Mouse (Mus musculus) kidney, postnatal 36 days (tissue): ENCODE measurements at regions not wholly inside any gene's neighbourhood (a gene's known extent, or its start where the extent isn't known, plus 50 kb on each side); places are given as distances from the start of the nearest gene placed in this dataset.
"Not testable (repeated sequence)": the region's sequence is repeated elsewhere in the genome, so short reads cannot be mapped to it uniquely, and the experiment has no call there.

Experiments
- DNase-seq, 2 experiments: peaks; one replicate each; pipeline ENCODE4 v3.0.0; 2021 to 2022; ENCODE audit warnings: mixed read lengths in 2 of 2

DNA sequence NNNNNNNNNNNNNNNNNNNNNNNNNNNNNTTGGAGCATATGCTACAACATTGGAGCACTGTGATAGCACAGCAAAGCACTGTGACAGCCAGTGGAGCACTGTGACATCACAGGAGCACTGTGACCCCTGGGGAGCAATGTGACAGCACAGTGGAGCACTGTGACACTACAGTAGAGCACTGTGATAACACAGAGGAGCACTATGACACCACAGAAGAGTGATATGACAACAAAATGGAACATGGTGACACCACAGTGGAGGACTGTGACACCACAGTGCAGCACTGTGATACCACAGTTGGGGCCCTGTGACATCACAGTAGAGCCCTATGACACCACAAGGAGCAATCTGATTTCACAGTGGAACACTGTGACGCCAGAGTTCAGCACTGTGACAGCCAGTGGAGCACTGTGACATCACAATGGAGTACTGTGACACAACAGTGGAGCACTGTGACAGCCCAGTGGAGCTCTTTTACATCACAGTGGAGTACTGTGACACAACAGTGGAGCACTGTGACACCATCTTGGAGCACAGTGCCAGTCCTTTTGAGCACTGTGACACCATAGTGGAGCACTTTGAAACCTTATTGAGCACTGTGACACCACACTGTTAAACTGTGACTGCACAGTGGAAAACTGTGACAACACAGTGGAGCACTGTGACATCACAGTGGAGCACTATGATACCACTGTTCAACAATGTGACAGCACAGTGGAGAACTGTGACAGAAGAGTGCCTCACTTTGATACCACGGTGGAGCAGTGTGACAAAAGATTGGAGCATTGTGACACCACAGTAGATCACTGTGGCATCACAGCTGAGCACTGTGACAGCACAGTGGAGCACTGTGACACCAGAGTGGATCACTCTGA, 116.9 kb upstream of the Vmn1r2 start:
- no peak for DNase-seq

GRCm38 (mm10) chr4:3050847-3051135, 116.3 kb upstream of the Vmn1r2 start:
- no peak for DNase-seq

DNA sequence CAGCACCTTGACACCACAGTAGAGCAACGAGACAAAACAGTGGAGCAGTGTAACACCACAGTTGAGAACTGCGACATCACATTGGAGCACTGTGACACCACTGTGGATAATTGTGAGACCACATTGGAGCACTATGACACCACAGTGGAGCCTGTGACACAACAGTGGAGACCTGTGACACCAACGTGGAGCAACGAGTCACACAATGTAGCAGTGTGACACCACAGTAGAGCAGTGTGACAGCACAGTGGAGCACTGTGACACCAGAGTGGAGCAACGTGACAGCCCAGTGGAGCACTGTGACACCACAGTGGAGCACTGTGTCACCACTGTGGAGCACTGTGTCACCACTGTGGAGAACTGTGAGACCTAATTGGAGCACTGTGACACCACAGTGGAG, 115.9 kb upstream of the Vmn1r2 start:
- no peak for DNase-seq

- DNase-seq: peak in 1 of 2 experiments; percentile 54
Observed at GRCm38 (mm10) chr4:3052314-3053059, 114.6 kb upstream of the Vmn1r2 start.

DNA sequence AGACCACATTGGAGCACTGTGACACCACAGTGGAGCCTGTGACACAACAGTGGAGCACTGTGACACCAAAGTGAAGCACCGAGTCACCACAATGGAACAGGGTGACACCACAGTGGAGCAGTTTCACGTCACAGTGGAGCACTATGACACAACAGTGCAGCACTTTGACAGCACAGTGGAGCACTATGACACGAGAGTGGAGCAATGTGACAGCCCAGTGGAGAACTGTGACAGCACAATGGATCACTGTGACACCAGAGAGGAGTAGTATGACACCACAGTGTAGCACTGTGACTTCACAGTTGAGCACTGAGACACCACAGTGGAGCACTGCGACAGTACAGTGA, 114.1 kb upstream of the Vmn1r2 start:
- DNase-seq: no peak

GRCm38 (mm10) chr4:3053496-3054216, 113.5 kb upstream of the Vmn1r2 start:
- no peak for DNase-seq

GRCm38 (mm10) chr4:3054886-3055285, 112.2 kb upstream of the Vmn1r2 start:
- DNase-seq: no peak

- DNase-seq: no peak
Observed at GRCm38 (mm10) chr4:3055396-3055795, 111.7 kb upstream of the Vmn1r2 start.

GRCm38 (mm10) chr4:3059511-3060054, 107.5 kb upstream of the Vmn1r2 start:
- DNase-seq: no peak

DNA sequence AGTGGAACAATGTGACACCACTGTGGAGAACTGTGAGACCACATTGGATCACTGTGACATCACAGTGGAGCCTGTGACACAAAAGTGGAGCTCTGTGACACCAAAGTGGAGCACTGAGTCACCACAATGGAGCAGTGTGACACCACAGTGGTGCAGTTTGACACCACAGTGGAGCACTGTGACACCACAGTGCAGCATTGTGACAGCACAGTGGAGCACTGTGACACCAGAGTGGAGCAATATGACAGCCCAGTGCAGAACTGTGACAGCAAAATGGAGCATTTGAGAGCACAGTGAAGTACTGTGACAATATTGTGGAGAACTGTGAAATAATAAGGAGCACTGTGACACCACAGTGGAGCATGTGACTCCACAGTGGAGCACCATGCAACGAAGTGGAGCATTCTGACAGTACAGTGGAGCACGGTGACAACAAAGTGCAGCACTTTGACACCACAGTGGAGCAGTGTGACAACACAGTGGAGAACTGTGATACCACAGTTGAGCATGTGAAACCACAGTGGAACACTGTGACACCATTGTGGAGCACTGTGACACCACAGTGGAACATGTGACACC, 105.0 kb upstream of the Vmn1r2 start:
- DNase-seq: no peak

GRCm38 (mm10) chr4:3063966-3064365, 103.2 kb upstream of the Vmn1r2 start:
- no peak for DNase-seq

- no peak for DNase-seq
Observed at GRCm38 (mm10) chr4:3064571-3064970, 102.5 kb upstream of the Vmn1r2 start.

DNA sequence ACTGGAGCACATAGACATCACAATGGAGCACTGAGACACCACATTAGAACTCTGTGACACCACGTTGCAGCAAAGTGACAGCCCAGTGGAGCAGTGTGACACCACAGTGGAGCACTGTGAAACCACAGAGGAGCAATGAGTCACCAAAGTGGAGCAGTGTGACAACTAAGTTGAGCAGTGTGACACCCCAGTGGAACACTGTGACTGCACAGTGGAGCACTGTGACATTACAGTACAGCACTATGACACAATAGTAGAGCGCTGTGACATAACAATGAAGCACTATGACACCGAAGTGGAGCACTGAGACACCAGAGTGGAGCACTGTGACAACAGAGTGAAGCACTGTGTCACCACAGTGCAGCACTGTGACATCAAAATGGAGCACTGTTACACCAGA, 101.8 kb upstream of the Vmn1r2 start:
- DNase-seq: not testable (repeated sequence)

GRCm38 (mm10) chr4:3066051-3066736, 100.9 kb upstream of the Vmn1r2 start:
- no peak for DNase-seq

DNA sequence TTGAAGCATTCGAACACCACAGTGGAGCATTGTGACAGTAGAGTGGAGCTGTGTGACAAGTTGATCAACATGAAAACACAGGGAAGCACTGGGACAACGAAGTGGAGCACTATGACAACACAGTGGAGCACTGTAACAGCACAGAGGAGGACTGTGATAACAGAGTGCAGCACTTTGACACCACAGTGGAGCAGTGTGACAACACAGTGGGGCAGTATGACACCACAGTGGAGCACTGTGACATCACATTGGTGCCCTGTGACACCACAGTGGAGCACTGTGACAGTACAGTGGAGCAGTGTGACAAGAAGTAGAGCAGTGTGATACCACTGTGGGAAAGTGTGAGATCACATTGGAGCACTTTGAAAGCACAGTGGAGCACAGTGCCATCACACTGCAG, 99.9 kb upstream of the Vmn1r2 start:
- DNase-seq: no peak

DNA sequence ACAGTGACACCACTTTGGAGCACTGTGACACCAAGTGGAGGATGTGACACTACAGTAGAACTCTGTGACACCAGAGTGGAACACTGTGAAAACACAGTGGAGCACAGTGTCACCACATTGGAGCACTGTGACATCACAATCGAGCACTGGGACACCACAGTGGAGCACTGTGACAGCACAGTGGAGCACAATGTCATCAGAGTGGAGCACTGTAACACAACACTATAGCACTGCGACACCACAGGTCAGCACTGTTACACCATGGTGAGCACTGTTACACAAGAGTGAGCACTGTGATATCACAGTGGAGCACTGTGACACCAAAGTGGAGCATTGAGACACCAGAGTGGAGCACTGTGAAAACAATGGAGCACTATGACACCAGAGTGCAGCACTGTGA, 99.5 kb upstream of the Vmn1r2 start:
- DNase-seq: no peak

- DNase-seq: no peak
Observed at GRCm38 (mm10) chr4:3068306-3069223, 98.6 kb upstream of the Vmn1r2 start.

DNA sequence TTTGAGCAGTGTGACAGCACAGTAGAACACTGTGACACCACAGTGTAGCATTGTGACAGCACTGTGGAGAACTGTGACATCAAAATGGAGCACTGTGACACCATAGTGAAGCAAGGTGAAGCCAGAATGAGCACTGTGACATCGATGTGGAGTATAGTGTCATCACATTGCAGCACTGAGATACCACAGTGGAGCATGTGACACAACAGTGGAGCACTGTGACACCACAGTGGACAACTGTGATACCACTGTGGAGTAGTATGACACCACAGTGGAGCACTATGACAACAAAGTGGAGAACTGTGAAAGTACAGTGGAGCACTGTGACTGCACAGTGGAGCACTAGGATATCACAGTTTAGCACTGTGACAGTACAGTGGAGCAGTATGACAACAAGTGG, 97.8 kb upstream of the Vmn1r2 start:
- DNase-seq: no peak

DNA sequence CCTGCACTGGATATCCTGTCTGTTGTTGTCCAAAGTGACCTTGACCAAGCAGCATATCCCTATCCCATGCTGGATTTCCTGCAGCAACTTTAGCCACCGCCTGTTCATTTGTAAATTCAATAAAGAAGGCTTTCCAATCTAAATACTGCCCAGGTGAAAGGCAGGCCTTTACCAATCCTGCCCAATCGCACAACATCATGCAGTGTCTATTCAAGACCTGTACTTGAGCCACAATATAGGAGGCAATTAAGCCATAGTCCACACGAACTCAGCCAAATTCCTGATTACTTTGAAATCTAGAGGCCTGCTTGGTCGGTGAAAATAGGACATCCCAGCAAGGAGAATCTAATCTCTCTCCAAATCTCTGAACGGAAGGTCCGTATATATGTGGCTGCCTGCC, 95.8 kb upstream of the Vmn1r2 start:
- DNase-seq: not testable (repeated sequence)

DNA sequence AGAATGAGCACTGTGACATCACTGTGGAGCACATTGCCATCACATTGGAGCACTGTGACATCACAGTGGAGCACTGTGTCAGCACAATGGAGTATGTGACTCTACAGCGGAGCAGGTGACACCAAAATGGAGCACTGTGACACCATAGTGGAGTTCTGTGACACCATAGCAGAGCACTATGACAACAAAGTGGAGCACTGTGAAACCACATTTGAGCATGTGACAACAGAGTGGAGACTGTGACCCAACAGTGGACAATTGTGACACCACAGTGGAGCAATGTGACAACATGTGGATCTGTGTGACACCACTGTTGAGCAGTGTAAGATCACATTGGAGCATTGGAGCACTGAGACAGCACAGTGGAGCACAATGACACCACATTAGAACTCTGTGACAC, 87.2 kb upstream of the Vmn1r2 start:
- no peak for DNase-seq

- DNase-seq: no peak
Observed at GRCm38 (mm10) chr4:3080385-3081125, 86.6 kb upstream of the Vmn1r2 start.
